Mouse (Mus musculus) cortical plate, adult 2 months (tissue): ENCODE data around the gene Atraid.

Experiments used
- CTCF ChIP-seq: fragments of 200-500 bp; IDR thresholded peaks from 2 replicates; pipeline ENCODE4 v1.5.1; 2011; ENCODE audit warnings: mild to moderate bottlenecking, control low read depth, low read length; ENCODE audit not compliant: insufficient read depth; ENCODE audit errors: extremely low read depth
- POLR2A ChIP-seq: fragments of 200-500 bp; IDR thresholded peaks from 2 replicates; pipeline ENCODE4 v1.6.1; 2011; ENCODE audit warnings: mild to moderate bottlenecking, low read length, control low read depth; ENCODE audit not compliant: insufficient read depth; ENCODE audit errors: extremely low read depth

DNA sequence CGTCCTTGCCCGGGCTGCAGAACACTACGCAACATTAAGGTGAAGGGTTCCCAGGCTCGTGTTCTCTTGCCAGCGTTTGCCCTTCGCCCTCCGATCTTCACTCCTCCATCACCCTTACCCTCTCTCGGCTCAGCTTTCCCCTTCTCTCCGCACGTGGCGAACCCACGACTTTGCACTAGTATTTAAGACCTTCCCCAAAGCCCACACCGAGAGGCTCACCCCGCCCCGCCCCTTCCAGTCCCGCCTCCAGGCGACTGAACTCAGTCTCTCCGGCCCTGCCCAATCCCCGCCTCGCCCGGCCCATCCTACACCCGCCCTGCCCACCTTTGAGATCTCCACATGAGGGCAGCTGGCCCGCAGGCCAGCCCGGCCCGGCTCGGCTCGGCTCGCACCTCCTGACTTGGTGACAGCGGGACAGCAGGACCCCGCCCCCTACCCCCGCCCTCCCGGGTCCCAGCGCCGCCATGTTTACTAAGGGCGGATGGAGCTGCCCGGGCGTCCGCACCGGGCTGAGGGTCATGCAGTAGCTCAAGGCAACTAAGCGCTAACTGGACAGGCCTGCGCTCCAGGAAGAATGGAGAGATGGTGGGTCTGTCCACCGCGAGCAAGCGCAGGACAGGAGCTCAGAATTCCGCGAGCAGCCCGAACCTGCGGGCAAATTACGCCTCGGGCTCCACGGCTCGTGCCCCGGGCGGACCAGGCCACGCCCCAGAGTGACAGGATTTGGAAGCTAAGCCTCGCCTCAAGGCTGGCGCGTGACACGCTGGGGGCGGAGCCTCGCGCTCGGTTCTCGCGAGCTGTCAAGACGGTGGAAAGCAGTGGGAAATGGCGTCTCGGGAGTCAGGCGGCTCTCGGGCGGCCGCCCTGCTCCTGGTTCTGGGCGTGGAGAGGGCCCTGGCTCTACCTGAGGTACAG lies at the start of gene Atraid:
- TF ChIP-seq POLR2A (peak; percentile 96), CTCF (no peak)
